Mouse (Mus musculus): ENCODE measurements around the gene Tmeff2. TPM values are rescaled to one million over a fixed set of nuclear protein-coding genes. Genes with fewer than 3 reads are reported as not detected.

Gene Tmeff2
- total RNA-seq, 2 experiments from 2014 or later: 48.1 to 50.0 TPM

GRCm38 (mm10) chr1:51075785-51076771 is 175.6 kb downstream of the Tmeff2 start:
- no peak overlapping the region; the same call in 1 of the 2 replicates for H3K27ac ChIP-seq

GRCm38 (mm10) chr1:51088921-51089320 is 188.5 kb downstream of the Tmeff2 start:
- H3K27ac ChIP-seq: no peak overlapping the region
- no peak for TF ChIP-seq CTCF (IDR thresholded peaks at IDR 0.05)
- no peak overlapping the region for H3K4me3 ChIP-seq
- DNase-seq (ENCODE audit: extremely low spot score in 1 of 2, low spot score in 2 of 2): no peak
- intact Hi-C loops (cut with DNase I): no loop called here

More at GRCm38 (mm10) chr1:51075785-51076771, 175.6 kb downstream of the Tmeff2 start:
- DNase-seq (ENCODE audit: extremely low spot score in 1 of 2, low spot score in 2 of 2): no peak
- intact Hi-C loops (cut with DNase I): no loop called here
- TF ChIP-seq CTCF (IDR thresholded peaks at IDR 0.05): no peak
- H3K4me3 ChIP-seq: no peak overlapping the region

GRCm38 (mm10) chr1:51089803-51090202 is 189.4 kb downstream of the Tmeff2 start:
- no peak for DNase-seq (ENCODE audit: extremely low spot score in 1 of 2, low spot score in 2 of 2)
- no peak overlapping the region for H3K4me3 ChIP-seq
- no peak for TF ChIP-seq CTCF (IDR thresholded peaks at IDR 0.05)
- no peak overlapping the region for H3K27ac ChIP-seq
- intact Hi-C loops (cut with DNase I): no loop called here

DNA sequence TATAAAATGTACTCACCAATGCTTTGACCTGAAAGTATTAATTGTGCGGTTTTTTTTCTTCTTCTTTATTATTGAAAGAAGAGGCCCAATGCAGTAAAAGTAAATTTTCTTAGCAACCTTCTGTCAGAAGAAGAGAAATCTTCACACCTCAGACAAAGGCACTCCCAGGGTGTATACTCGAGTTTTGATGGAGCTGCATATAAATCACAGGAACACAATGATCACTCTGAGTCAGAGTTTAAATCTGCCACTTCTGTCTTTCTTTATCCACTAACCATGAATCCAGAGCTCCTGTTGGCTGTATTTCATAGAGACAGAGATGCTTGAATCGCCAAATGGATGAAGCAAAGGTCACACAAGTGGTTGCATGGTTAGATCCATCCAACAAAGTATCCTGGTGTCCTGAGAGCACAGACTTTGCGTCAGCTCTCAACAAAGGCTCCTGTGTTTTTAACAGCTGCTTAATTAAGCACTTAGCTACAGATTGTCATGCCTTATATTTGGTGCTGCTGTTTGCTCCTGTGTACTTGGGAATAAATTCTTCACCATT is 189.8 kb downstream of the Tmeff2 start:
- Histone ChIP-seq H3K27ac (no peak overlapping the region), H3K4me3 (no peak overlapping the region)
- TF ChIP-seq CTCF (IDR thresholded peaks at IDR 0.05): no peak
- intact Hi-C loops (cut with DNase I): no loop called here
- DNase-seq (ENCODE audit: extremely low spot score in 1 of 2, low spot score in 2 of 2): no peak

- no peak overlapping the region for H3K27ac ChIP-seq
- intact Hi-C loops (cut with DNase I): no loop called here
- TF ChIP-seq CTCF (IDR thresholded peaks at IDR 0.05): no peak
- DNase-seq (ENCODE audit: extremely low spot score in 1 of 2, low spot score in 2 of 2): no peak
- H3K4me3 ChIP-seq: no peak overlapping the region
Measured at GRCm38 (mm10) chr1:51094713-51095112, 194.3 kb downstream of the Tmeff2 start.

GRCm38 (mm10) chr1:51096848-51097598 is 196.6 kb downstream of the Tmeff2 start:
- DNase-seq (ENCODE audit: extremely low spot score in 1 of 2, low spot score in 2 of 2): no peak
- no peak for TF ChIP-seq CTCF (IDR thresholded peaks at IDR 0.05)
- H3K27ac ChIP-seq: peak overlapping the region; percentile 44
- H3K4me3 ChIP-seq: no peak overlapping the region
- intact Hi-C loops (cut with DNase I): no loop called here

DNA sequence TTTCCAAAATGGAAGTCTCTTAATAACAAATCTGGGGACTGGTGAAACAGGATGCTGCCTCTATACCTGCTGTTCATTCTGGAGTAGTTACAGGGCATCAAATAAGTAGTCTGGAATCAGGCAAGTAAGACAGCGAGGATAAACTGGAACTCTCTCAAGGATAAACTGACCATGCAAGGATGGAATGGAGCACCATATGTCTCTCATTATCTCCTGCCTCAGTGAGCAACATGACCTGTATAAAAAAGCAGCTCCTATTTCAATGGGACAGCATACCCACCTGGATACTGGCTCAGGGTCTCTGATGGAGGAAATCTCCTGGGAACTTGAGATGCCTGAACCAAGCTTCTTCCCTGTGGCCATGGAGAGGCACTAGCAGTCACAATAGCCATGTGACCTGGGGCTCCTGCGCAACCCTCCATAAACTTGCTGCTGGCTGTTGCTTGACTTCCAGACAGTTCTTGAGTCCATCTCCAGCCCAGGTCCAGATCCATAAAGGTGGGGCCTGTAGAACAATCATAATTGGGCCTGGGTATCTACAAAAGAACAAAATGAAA is 200.7 kb downstream of the Tmeff2 start:
- intact Hi-C loops (cut with DNase I): no loop called here
- no peak for TF ChIP-seq CTCF (IDR thresholded peaks at IDR 0.05)
- H3K4me3 ChIP-seq: no peak overlapping the region
- DNase-seq (ENCODE audit: extremely low spot score in 1 of 2, low spot score in 2 of 2): no peak
- no peak overlapping the region for H3K27ac ChIP-seq

DNA sequence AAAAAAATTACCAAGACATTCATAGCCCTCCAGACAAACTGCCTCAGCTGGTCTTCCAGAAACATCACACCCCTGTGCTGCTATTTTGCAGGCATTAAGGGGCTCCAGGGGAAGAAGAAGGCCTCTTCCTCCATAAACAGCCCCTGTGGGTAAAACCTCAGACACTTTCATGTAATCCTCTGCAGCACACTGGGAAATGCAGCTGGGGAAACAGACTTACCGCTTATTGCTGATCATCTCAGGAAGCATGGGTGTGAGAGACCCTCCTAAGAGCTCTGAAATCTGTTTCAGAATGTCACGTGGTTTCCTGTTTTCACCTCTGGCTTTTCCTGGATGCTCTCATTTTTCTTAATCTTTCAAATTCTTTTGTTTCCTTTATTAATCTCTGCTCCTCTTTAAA is 204.3 kb downstream of the Tmeff2 start:
- intact Hi-C loops (cut with DNase I): no loop called here
- H3K27ac ChIP-seq: no peak overlapping the region
- TF ChIP-seq CTCF (IDR thresholded peaks at IDR 0.05): no peak
- DNase-seq (ENCODE audit: extremely low spot score in 1 of 2, low spot score in 2 of 2): no peak
- no peak overlapping the region for H3K4me3 ChIP-seq

DNA sequence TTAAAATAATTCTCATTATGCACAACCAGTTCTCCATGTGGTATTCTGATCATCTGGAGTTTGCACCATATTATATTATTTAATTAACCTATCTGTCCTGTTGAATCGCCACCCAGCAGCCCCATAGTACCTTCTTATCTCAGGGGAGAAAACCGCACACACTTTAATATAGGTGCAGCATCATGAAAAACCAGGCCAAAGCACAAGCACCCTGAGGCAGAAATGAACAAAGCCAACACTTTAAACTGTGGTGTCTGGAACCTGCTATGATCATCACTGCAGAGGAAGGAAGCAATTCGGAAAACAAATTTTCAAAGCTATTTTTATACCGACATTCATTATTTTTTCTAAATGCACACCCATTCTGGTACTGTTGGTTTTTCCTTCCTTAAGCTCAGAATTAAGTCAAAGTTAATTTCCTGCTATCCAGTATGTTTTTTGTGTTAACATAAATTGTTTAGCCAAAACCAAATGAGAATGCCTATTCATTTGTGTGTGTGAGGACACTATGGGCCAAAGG is 206.0 kb downstream of the Tmeff2 start:
- TF ChIP-seq CTCF (IDR thresholded peaks at IDR 0.05): no peak
- no peak for DNase-seq (ENCODE audit: extremely low spot score in 1 of 2, low spot score in 2 of 2)
- H3K4me3 ChIP-seq: no peak overlapping the region
- no peak overlapping the region for H3K27ac ChIP-seq
- intact Hi-C loops (cut with DNase I): no loop called here

DNA sequence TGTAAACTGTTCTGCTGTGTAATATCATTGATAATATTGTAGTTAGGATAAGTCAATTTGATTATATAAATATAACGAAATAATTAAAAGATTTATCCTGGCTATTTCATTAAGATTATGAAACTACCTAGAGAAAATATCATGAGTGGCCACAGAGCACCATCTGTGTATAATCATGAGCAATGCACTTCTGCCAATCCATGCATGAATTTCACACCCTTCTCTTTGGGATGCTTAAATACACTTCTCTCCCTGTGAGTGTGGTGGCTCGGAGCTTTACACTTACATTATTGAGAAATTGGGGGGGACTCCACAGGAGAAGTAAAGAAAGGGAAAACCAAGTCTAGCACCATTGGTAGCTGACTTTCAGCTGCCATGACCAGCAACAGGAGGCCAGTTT is 206.9 kb downstream of the Tmeff2 start:
- Histone ChIP-seq H3K27ac (no peak overlapping the region), H3K4me3 (no peak overlapping the region)
- no peak for DNase-seq (ENCODE audit: extremely low spot score in 1 of 2, low spot score in 2 of 2)
- no peak for TF ChIP-seq CTCF (IDR thresholded peaks at IDR 0.05)
- intact Hi-C loops (cut with DNase I): no loop called here

DNA sequence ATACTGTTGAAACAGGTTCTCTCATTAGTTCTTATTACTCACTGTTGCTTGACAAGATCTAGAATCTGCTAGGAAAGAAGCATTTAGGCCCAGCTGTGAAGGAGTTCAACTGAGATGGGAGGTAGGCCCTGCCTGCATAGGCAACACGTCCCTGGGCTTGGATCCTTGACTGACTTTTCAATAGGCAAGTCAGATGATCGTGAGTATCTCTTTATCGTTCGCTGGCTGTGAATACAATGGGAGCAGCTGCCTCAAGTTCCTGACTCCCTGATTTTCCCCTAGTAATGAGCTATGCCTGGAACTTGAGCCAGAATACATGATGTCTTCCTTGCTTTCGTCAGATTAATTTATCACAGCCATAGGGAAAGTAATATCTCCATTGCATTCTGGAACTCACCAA is 214.3 kb downstream of the Tmeff2 start:
- Histone ChIP-seq H3K4me3 (no peak overlapping the region), H3K27ac (no peak overlapping the region)
- intact Hi-C loops (cut with DNase I): loop anchor here (5.0 to 10.0 kb wide), 5 partner anchors 47 to 220 kb away; no protein-coding TSS in a partner anchor
- DNase-seq (ENCODE audit: extremely low spot score in 1 of 2, low spot score in 2 of 2): no peak
- TF ChIP-seq CTCF (IDR thresholded peaks at IDR 0.05): no peak

Data from left cerebral cortex, adult 2 months (tissue).